ENCODE assay signal across 8 mouse cellular contexts in genomic region chr11:62248401-62249244, GRCm38 (mm10). TPM values are rescaled to one million over a fixed set of nuclear protein-coding genes. Genes with fewer than 3 reads are reported as not detected.
DNase-seq lines count a peak whose midpoint lies in the region; ATAC-seq and TF ChIP-seq lines count a peak whose summit lies in the region.

Adora2b (plus strand) TSS chr11:62248984.

- H3K4me3 ChIP-seq in embryonic facial prominence, embryonic 13.5 days: peak within 1 kb of the TSS; percentile 68
- H3K4me3 ChIP-seq in heart, embryonic 11.5 days (ENCODE audit: low read depth, low read length): peak within 1 kb of the TSS; percentile 51
- H3K4me3 ChIP-seq in kidney, embryonic 15.5 days (replicated peaks): peak within 1 kb of the TSS; percentile 61
- H3K4me3 ChIP-seq in lung, adult 2 months (replicated peaks; ENCODE audit: extremely low read depth, low read depth, low read length): peak within 1 kb of the TSS; percentile 71
- peak within 1 kb of the TSS; percentile 65 for H3K4me3 ChIP-seq in neural tube, embryonic 13.5 days
- H3K4me3 ChIP-seq in thymus, adult 2 months (ENCODE audit: control insufficient read depth, insufficient read depth, low read length): peak within 1 kb of the TSS; percentile 55

- peak within 1 kb of the TSS; percentile 83 for H3K27ac ChIP-seq in embryonic facial prominence, embryonic 13.5 days
- no peak within 1 kb of the TSS for H3K27ac ChIP-seq in heart, embryonic 11.5 days (ENCODE audit: low read depth, low read length)
- H3K27ac ChIP-seq in kidney, embryonic 15.5 days: 0 out of 2 replicates have a peak within 1 kb of the TSS, but pooled peaks have one; percentile 1
- no peak within 1 kb of the TSS for H3K27ac ChIP-seq in neural tube, embryonic 13.5 days (replicated peaks)
- no peak within 1 kb of the TSS for H3K27ac ChIP-seq in thymus, adult 2 months (ENCODE audit: control insufficient read depth, insufficient read depth, low read length)

- WGBS in embryonic facial prominence, embryonic 13.5 days: under 1% methylated on average over 68 of the region's 69 CpGs
- under 1% methylated on average over 69 of the region's 69 CpGs for WGBS in heart, embryonic 11.5 days (ENCODE audit: insufficient replicate concordance)
- under 1% methylated on average over 68 of the region's 69 CpGs for WGBS in kidney, embryonic 15.5 days
- WGBS in lung, adult 2 months: under 1% methylated on average over 68 of the region's 69 CpGs
- under 1% methylated on average over 69 of the region's 69 CpGs for WGBS in neural tube, embryonic 13.5 days
- WGBS in thymus, adult 2 months: 1% methylated on average over 68 of the region's 69 CpGs

- ATAC-seq in embryonic facial prominence, embryonic 13.5 days (ENCODE audit: insufficient number of reproducible peaks, insufficient read depth, low FRiP score, low TSS enrichment, low read depth): peak; percentile 56
- ATAC-seq in heart, embryonic 11.5 days (replicated peaks; ENCODE audit: insufficient number of reproducible peaks, low FRiP score, low TSS enrichment): peak; percentile 81
- ATAC-seq in kidney, embryonic 15.5 days (replicated peaks; ENCODE audit: low FRiP score): peak; percentile 96
- peak; percentile 93 for ATAC-seq in neural tube, embryonic 13.5 days (ENCODE audit: low read depth)

- peak within 1 kb of the TSS; percentile 99 for H3K4me2 ChIP-seq in embryonic facial prominence, embryonic 13.5 days
- H3K4me2 ChIP-seq in heart, embryonic 11.5 days: peak within 1 kb of the TSS; percentile 100
- H3K4me2 ChIP-seq in kidney, embryonic 15.5 days: peak within 1 kb of the TSS; percentile 94
- peak within 1 kb of the TSS; percentile 95 for H3K4me2 ChIP-seq in neural tube, embryonic 13.5 days

- H3K9ac ChIP-seq in embryonic facial prominence, embryonic 13.5 days: peak within 1 kb of the TSS; percentile 75
- peak within 1 kb of the TSS; percentile 50 for H3K9ac ChIP-seq in heart, embryonic 11.5 days (ENCODE audit: low read depth, low read length)
- H3K9ac ChIP-seq in kidney, embryonic 15.5 days: peak within 1 kb of the TSS; percentile 41
- H3K9ac ChIP-seq in neural tube, embryonic 13.5 days: peak within 1 kb of the TSS; percentile 67

- 0 out of 2 replicates have a peak, but pooled peaks cover 3% of the 10 kb centered on the region for H3K27me3 ChIP-seq in embryonic facial prominence, embryonic 13.5 days
- H3K27me3 ChIP-seq in heart, embryonic 11.5 days (ENCODE audit: control insufficient read depth, insufficient read depth, low read length): peaks cover 38% of the 10 kb centered on the region
- H3K27me3 ChIP-seq in kidney, embryonic 15.5 days: peaks cover 48% of the 10 kb centered on the region
- peaks cover 38% of the 10 kb centered on the region for H3K27me3 ChIP-seq in neural tube, embryonic 13.5 days
- no peaks in the 10 kb centered on the region; the same call in 1 of the 2 replicates for H3K27me3 ChIP-seq in thymus, adult 2 months (ENCODE audit: control insufficient read depth, insufficient read depth, low read length)

- no peaks in the 10 kb centered on the region for H3K36me3 ChIP-seq in embryonic facial prominence, embryonic 13.5 days
- no peaks in the 10 kb centered on the region for H3K36me3 ChIP-seq in heart, embryonic 11.5 days (ENCODE audit: control insufficient read depth, insufficient read depth, low read length)
- H3K36me3 ChIP-seq in kidney, embryonic 15.5 days: no peaks in the 10 kb centered on the region
- H3K36me3 ChIP-seq in neural tube, embryonic 13.5 days: no peaks in the 10 kb centered on the region
- H3K36me3 ChIP-seq in thymus, adult 2 months (ENCODE audit: control insufficient read depth, insufficient read depth, low read length): no peaks in the 10 kb centered on the region

- peaks cover 48% of the 10 kb centered on the region for H3K4me1 ChIP-seq in embryonic facial prominence, embryonic 13.5 days
- H3K4me1 ChIP-seq in heart, embryonic 11.5 days (ENCODE audit: control insufficient read depth, insufficient read depth, low read length): peaks cover 12% of the 10 kb centered on the region
- H3K4me1 ChIP-seq in kidney, embryonic 15.5 days: peaks cover 25% of the 10 kb centered on the region
- peaks cover 3% of the 10 kb centered on the region; the same call in 1 of the 2 replicates for H3K4me1 ChIP-seq in lung, adult 2 months (ENCODE audit: control insufficient read depth, insufficient read depth, low read length)
- peaks cover 24% of the 10 kb centered on the region for H3K4me1 ChIP-seq in neural tube, embryonic 13.5 days (replicated peaks)
- peaks cover 23% of the 10 kb centered on the region for H3K4me1 ChIP-seq in thymus, adult 2 months (replicated peaks; ENCODE audit: control insufficient read depth, insufficient read depth, low read length)

- H3K9me3 ChIP-seq in embryonic facial prominence, embryonic 13.5 days: peaks cover 3% of the 10 kb centered on the region; the same call in 1 of the 2 replicates
- H3K9me3 ChIP-seq in heart, embryonic 11.5 days (replicated peaks; ENCODE audit: control insufficient read depth, low read length): no peaks in the 10 kb centered on the region
- 0 out of 2 replicates have a peak, but pooled peaks cover 5% of the 10 kb centered on the region for H3K9me3 ChIP-seq in kidney, embryonic 15.5 days (replicated peaks)
- H3K9me3 ChIP-seq in neural tube, embryonic 13.5 days: no peaks in the 10 kb centered on the region

- TF ChIP-seq CTCF in lung, adult 2 months (IDR thresholded peaks at IDR 0.05; ENCODE audit: insufficient read depth, low read length): no peak
- no peak; the same call in 1 of the 2 replicates for TF ChIP-seq CTCF in thymus, adult 2 months (IDR thresholded peaks at IDR 0.05; ENCODE audit: borderline replicate concordance, control insufficient read depth, extremely low read depth, insufficient read depth, low read length, poor library complexity)

- peak; percentile 18 for DNase-seq in 3T3-L1 (ENCODE audit: low read depth, low spot score)
- peak; percentile 73 for DNase-seq in adrenal gland, postnatal 14 days
- peak; percentile 73 for DNase-seq in lung, adult 2 months
- DNase-seq in thymus, adult 2 months: peak; percentile 65

- peak; percentile 48; the same call in 1 of the 2 replicates for TF ChIP-seq POLR2A in lung, adult 2 months (IDR thresholded peaks at IDR 0.05; ENCODE audit: borderline replicate concordance, extremely low read depth, low read depth, low read length)
- no peak for TF ChIP-seq POLR2A in thymus, adult 2 months (IDR thresholded peaks at IDR 0.05; ENCODE audit: control insufficient read depth, extremely low read depth, insufficient read depth, low read length, poor library complexity)

RNA-seq across cellular contexts. Expression of gene Adora2b, which starts in this region (rescaled TPM):
- 0.22 TPM in 1 of 2 replicates, not detected in the other for total RNA-seq in adrenal gland, postnatal 14 days (2021)
- polyA plus RNA-seq in embryonic facial prominence, embryonic 13.5 days (2015; fragmentation: Nextera tagmentation; extraction: Ambion mirVana): 14.3 and 17.2 TPM in 2 replicates
- 0.58 and 0.87 TPM in 2 replicates for polyA plus RNA-seq in heart, embryonic 11.5 days (2014; fragmentation: Nextera tagmentation; extraction: Ambion mirVana)
- 3.3 and 4.0 TPM in 2 replicates for polyA plus RNA-seq in kidney, embryonic 15.5 days (2015; fragmentation: Nextera tagmentation; extraction: Ambion mirVana)
- 17.3 and 24.6 TPM in 2 replicates for polyA plus RNA-seq in lung, adult 2 months (2012; rRNA removed)
- 5.9 and 6.0 TPM in 2 replicates for polyA plus RNA-seq in neural tube, embryonic 13.5 days (2015; fragmentation: Nextera tagmentation; extraction: Ambion mirVana)
- polyA plus RNA-seq in thymus, adult 2 months (2012; rRNA removed): 1.8 and 2.6 TPM in 2 replicates

Comparison
In these comparisons a context has a peak if more than half of its experiments do, and no peak if none do; other contexts are left out.
1. Peak in DNase-seq in adrenal gland, postnatal 14 days; RNA of the gene not detected or under 1 TPM.
2. Peak in ATAC-seq, H3K4me3 ChIP-seq, H3K9ac ChIP-seq and H3K4me2 ChIP-seq in heart, embryonic 11.5 days; RNA of the gene not detected or under 1 TPM.
3. DNase-seq: peak in every context shown above with its lines; median percentile 73 in adrenal gland, postnatal 14 days; 73 in lung, adult 2 months; 65 in thymus, adult 2 months; 18 in 3T3-L1.
4. H3K27ac ChIP-seq: peak in embryonic facial prominence, embryonic 13.5 days (single experiment) and kidney, embryonic 15.5 days (single experiment); none in heart, embryonic 11.5 days (single experiment), neural tube, embryonic 13.5 days (single experiment) and thymus, adult 2 months (single experiment).
5. Peak in every context shown above with its lines, with median percentiles within 50 percentile points of each other: ATAC-seq, H3K4me2 ChIP-seq, H3K4me3 ChIP-seq and H3K9ac ChIP-seq.